Mouse (Mus musculus) kidney, postnatal 14 days (tissue): Measurements from ENCODE around the gene Gcdh.

Experiments
- DNase-seq: peaks from one replicate; pipeline ENCODE4 v3.0.0; 2022; ENCODE audit warnings: mixed read lengths

The Gcdh gene

GRCm38 (mm10) chr8:84871376-84872308 lies 22.1 kb downstream of the Gcdh start, which contains the start of gene Syce2:
TSS of gene Syce2 (plus strand) at chr8:84872111.
- peak; percentile 87 for DNase-seq

DNA sequence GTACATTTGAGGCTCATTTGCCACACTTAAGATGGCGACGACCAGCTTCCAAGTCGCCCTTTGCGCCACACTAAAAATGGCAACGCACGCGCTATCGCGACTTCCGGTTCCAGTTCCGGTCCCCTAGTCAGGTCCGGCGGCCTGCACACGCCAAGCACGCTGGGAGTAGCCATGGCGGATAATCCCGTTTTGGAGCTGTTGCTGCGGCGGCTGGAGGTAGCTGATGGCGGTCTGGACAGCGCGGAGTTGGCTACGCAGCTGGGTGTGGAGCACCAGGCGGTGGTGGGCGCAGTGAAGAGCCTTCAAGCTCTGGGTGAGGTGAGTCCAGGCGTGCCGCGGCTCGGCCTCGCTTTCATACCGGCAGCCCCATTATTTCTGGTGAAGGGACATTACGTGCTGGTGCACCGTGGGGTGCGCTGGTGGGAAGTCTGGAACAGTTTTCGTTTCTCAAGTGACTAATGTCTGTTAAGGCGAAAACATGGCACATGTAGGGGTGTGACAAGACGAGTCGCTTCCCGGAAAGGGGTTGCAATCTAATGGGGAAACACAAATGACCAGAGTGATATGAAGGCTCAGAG lies 36.8 kb downstream of the Gcdh start, which contains the start of gene Farsa:
Farsa (plus strand) TSS at position 126 of the 578 bp plus-strand sequence.
- DNase-seq, result peak; percentile 94

- DNase-seq, result no peak
These were observed 37.3 kb downstream of the Gcdh start for GRCm38 (mm10) chr8:84856434-84856833.

GRCm38 (mm10) chr8:84847684-84848435 lies 45.9 kb downstream of the Gcdh start:
- DNase-seq, result no peak

GRCm38 (mm10) chr8:84846722-84847572 lies 46.8 kb downstream of the Gcdh start, which contains the start of gene Calr:
TSS of gene Calr (minus strand) at chr8:84846934.
- DNase-seq, result peak; percentile 100

DNA sequence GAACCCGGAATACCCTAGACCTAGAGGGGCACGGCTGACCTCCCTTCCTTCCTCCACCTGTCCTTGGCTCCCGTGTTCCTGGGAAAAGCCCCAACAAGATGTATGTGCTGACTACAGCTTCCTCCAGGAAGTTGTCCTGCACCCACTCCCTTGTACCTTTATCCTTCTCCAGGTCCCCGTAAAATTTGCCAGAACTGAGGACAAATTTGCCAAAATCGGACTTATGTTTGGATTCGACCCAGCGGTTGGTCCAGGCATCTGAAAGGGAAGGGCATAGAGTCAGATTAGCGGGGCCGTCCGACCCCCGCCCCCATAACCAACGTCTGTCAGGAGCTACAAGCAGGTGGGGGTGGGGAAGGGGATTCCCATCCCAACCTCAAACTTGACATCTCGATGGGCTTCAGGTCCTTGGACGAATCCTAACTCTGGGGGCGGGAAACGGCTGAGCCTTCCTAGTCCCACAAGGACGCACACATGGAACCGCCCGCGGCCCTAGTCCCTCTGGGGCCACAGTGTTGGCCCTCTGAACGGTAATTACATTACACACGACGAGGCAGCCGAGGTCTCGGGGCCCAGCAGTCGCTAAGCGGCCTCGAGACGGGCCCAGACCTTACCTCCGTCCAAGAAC lies 47.5 kb downstream of the Gcdh start:
- DNase-seq, result no peak

DNA sequence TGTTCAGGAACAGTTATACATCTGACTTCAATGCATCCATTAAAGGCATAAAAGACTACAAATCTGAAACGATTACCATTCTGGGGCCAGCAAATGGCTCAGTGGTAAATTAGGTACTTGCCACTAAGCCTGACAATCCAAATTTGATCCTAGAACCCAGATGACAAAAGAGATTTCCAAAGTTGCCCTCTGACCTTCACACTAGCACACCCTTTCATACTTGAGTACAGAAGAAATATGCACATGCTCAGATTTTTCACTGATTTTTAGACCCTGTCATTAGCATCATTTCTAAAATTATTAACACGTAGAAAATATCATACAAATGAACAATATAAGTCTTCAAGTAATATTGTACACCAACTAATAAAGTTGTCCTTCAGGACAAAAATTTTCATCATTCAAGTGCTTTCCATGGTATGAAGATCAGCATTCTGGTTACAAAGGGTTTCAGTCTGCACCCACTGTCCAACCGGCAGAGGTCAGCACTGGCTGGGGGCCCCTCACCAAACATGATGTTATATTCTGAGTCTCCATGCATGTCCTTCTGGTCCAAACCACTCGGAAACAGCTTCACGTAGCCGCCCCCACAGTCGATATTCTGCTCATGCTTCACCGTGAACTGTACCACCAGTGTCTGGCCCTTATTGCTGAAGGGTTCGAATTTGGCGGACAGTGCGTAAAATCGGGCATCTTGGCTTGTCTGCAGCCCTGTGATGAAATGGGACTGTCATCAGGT lies 48.2 kb downstream of the Gcdh start:
- peak; percentile 57 for DNase-seq

DNA sequence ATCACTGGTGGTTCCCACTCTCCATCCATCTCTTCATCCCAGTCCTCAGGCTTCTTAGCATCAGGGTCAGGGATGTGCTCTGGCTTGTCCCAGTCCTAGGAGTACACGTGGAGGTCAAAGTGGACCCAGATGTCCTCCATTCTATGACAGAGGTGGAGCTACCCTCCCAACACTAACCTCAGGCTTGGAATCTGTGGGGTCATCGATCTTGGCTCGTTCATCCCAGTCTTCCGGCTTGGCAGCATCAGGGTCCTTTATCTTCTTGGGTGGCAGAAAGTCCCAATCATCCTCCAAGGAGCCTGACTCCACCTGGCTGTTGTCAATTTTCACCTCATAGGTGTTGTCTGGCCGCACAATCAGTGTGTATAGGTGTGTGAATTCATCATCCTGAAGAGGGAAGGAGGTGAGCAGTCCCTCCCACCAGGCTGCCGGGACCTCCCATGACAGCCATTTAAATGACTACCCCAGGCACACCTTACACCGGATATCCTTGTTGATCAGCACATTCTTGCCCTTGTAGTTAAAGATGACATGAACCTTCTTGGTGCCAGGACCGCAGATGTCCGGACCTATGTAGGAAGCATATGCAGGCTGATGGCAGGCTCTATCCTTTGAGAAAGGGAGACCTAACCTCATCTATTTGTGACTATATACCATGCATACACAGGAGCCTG lies 49.2 kb downstream of the Gcdh start:
- no peak for DNase-seq

DNA sequence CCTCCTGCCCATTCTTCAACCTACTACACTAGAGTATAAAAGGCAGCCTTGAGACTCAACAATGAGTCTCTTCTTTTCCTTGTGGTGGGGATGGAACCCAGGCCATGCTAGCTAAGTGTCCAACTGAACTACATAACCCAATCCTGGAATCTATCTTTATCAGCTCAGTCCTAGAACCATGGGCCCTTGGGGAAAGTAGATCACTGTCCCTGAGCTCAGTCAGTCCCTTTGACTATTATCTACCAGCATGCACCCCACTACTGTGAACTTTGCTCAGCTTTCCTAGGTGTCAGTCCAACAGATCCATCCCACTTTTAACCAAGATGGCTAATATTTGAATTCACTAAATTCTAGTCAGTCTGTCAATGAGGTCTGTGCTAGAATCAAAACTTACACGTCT lies 52.2 kb downstream of the Gcdh start:
- no peak for DNase-seq

GRCm38 (mm10) chr8:84840248-84840999 lies 53.3 kb downstream of the Gcdh start, which contains the start of gene Rad23a:
TSS of gene Rad23a (minus strand) at chr8:84840665.
- DNase-seq, result peak; percentile 94

DNA sequence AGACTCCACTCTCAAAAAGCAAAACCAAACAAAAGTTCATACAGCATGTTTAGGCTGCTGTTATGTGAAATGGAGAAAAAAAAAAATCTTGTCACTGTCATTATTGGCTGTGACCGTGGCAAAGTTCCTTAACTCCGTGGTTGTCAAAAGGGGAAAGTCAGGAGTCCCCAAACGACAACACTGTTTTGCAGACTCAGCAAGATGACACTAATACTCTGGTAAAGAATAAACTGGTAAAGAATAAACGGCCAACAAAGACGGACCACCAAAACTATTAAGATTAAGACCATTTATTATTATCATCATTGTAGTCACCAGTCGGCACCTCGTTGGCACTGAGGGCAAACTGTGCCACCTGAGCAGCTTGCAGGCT lies 53.9 kb downstream of the Gcdh start:
- DNase-seq, result no peak

- no peak for DNase-seq
These were observed 54.3 kb downstream of the Gcdh start for GRCm38 (mm10) chr8:84839411-84839810.

- no peak for DNase-seq
These were observed 55.2 kb downstream of the Gcdh start for GRCm38 (mm10) chr8:84838513-84838912.

DNA sequence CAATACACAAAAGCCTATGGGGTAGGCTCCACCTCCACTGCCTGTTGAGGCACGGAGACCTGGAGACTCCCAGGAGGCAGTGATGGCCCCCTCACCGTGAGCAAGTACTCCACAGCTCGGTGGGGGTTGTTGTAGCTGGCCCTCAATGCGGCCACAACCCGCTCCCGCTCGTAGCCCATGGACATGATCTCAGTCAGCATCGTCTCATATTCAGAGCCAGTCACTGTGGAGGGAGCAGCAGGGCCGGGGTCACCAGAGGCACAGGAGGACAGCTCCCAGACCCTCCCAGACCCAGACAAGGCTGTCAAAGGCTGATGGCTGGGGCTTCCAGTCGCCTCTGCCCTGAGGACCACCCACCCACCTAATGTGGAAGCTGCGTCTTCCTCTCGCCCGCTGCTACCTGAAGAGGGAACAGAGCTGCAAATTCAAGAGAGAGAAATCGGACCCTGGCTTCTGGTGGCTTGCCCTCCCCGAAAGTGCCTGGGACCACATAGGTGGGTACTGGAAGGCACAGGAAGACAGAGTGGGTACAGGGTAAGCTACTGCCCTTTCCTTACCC lies 55.7 kb downstream of the Gcdh start:
- no peak for DNase-seq

DNA sequence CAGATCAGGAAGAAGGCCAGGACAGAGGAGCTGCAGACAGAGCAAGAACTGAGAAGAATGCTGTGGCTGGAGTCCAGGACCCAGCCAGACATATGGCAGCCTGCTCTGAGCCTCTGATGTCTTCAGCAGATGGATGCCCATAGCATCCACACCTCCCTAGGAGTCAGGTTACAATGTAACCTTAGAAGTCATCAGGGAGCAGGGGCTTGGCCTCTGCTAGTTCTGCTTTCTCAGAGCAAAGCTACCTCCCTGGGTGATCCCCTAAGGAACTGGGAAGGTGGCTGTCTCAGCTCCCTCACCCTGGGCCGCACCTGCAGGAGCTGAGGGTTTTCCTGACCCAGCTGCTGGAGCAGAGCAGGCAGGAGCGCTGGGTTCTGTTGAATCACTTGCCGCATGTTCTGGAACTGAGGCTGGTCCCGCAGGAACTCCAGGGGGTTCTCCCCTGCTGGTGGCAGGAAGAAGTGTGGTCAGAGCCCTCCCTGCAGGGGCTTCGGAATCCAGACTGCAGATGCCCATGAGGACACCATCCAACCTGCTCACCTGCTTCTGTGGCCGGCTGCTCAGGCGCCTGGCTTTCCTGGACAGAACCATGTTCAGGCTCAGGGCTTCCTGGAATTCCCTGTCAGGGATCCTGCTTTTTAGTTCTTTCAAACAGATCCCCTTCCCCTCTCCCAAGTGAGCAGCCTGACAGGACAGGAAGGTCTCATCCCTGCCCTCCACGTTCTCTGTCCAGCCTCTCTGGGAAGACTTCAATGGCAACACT lies 56.4 kb downstream of the Gcdh start:
- no peak for DNase-seq
